Mouse (Mus musculus) limb, embryonic 14.5 days (tissue): ENCODE measurements around the gene Zcchc7. TPM values are rescaled to one million over a fixed set of nuclear protein-coding genes. Genes with fewer than 3 reads are reported as not detected.
A peak's percentile ranks its signal among the peaks of the same experiment; 100 is the strongest.

ENCODE experiments used
- ATAC-seq: fragments of 200-750 bp; cut with Nextera tagmentation; 2 replicates; pipeline ENCODE4 v1.8.0; 2017; ENCODE audit warnings: low read depth, moderate number of reproducible peaks, moderate TSS enrichment; ENCODE audit not compliant: low FRiP score
- DNase-seq: peaks from one replicate; pipeline ENCODE4 v3.0.0-alpha.2; 2015; ENCODE audit warnings: low spot score
- H3K27ac ChIP-seq: fragments of 300-500 bp; sonication (generic); replicated peaks from 2 replicates; pipeline ENCODE4 v1.5.1; 2014; ENCODE audit warnings: low read depth, mild to moderate bottlenecking, low read length, moderate library complexity, mixed read lengths
- H3K27me3 ChIP-seq: fragments of 300-500 bp; sonication (generic); 2 replicates; pipeline ENCODE4 v1.6.1; 2014; ENCODE audit warnings: low read length, mixed read lengths; ENCODE audit not compliant: control insufficient read depth, insufficient read depth
- H3K36me3 ChIP-seq: fragments of 300-500 bp; sonication (generic); 2 replicates; pipeline ENCODE4 v1.6.1; 2014; ENCODE audit warnings: mild to moderate bottlenecking, low read length, moderate library complexity, mixed read lengths; ENCODE audit not compliant: control insufficient read depth, insufficient read depth
- H3K4me1 ChIP-seq: fragments of 300-500 bp; sonication (generic); 2 replicates; pipeline ENCODE4 v1.6.1; 2014; ENCODE audit warnings: antibody characterized with exemption, low read length, mixed read lengths; ENCODE audit not compliant: control insufficient read depth, insufficient read depth
- H3K4me2 ChIP-seq: fragments of 300-500 bp; sonication (generic); replicated peaks from 2 replicates; pipeline ENCODE4 v1.6.1; 2014; ENCODE audit warnings: low read depth, mild to moderate bottlenecking, low read length, moderate library complexity; ENCODE audit not compliant: severe bottlenecking
- H3K4me3 ChIP-seq: fragments of 300-500 bp; sonication (generic); replicated peaks from 2 replicates; pipeline ENCODE4 v1.5.1; 2014; ENCODE audit warnings: low read length
- H3K9ac ChIP-seq: fragments of 300-500 bp; sonication (generic); 2 replicates; pipeline ENCODE4 v1.6.1; 2014; ENCODE audit warnings: mild to moderate bottlenecking, low read depth, low read length, moderate library complexity; ENCODE audit not compliant: severe bottlenecking
- H3K9me3 ChIP-seq: fragments of 300-500 bp; sonication (generic); 2 replicates; pipeline ENCODE4 v1.6.1; 2016; ENCODE audit warnings: low read length; ENCODE audit not compliant: control insufficient read depth
- POLR2A ChIP-seq: fragments of 200-500 bp; IDR thresholded peaks from 2 replicates; pipeline ENCODE4 v1.8.0; 2012; ENCODE audit warnings: inconsistent platforms, mild to moderate bottlenecking, moderate library complexity, borderline replicate concordance; ENCODE audit not compliant: insufficient read depth, insufficient read length; ENCODE audit errors: extremely low read depth
- WGBS: fragments of 180-500 bp; shearing (Covaris S2); extraction: QIAGEN DNeasy Blood & Tissue Kit; methylation state at CpG from one replicate; pipeline ENCODE4 v1.1.7; 2014; 5-methylcytosine and 5-hydroxymethylcytosine counted together
- polyA plus RNA-seq, 2 experiments: library from polyadenylated mRNA; depleted of rRNA in 1 of 2; stranded (reverse) in 1 of 2; unstranded in 1 of 2; fragments of >200 nt; fragmentation: Nextera tagmentation in 1 of 2; extraction: Ambion mirVana in 1 of 2; gene quantifications; 2 replicates each; pipeline versions ENCODE4 v1.2.1 to v1.2.3; 2012 to 2014

The Zcchc7 gene
- polyA plus RNA-seq, 2 experiments, result 35.2 to 39.2 TPM

DNA sequence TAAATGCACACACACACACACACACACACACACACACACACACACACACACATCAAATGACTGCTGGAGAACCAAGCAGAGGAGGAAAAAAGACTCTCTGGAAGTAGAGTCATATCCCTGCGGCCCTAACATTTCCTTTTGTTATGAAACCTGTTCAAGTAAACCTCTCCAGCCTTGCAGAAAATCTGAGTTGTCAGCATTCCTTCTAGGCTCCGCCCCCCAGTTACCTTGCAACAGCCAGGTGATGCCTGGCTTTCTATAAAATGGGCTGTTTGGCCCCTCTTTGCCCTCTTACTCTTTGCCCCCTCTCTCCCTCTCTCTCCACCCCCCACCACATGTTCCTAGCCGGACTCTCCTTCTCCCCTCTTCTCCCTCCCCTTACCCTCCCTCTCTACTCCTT lies 210.1 kb downstream of the Zcchc7 start:
- H3K27ac ChIP-seq, result no peak overlapping the region
- no peaks in the 10 kb centered on the region for H3K4me1 ChIP-seq
- WGBS, result 81% methylated on average over 3 of the region's 3 CpGs
- H3K4me2 ChIP-seq, result no peak overlapping the region
- TF ChIP-seq POLR2A, result no peak
- ATAC-seq (no peak), DNase-seq (no peak)
- no peaks in the 10 kb centered on the region for H3K27me3 ChIP-seq
- no peak overlapping the region for H3K9ac ChIP-seq
- no peak overlapping the region for H3K4me3 ChIP-seq
- no peaks in the 10 kb centered on the region for H3K36me3 ChIP-seq
- H3K9me3 ChIP-seq, result no peaks in the 10 kb centered on the region

DNA sequence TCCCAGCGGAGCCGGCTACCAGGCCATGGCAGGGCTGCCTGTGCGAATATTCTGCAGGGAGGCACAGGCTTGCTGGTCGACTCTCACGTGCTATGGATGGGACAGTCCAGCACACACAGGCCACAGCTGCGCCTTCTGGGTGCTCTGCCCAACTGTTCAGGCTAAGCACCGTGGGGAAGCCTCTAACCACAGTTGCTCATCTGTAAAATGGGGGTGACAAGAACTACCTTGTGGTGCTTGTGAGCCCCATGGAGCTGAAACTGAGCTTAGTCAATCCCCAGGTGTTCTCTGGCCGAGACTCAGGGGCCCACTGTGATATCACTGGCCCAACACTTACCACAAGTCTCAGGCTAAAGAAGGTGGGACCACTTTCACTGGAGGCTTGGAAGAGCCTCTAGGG lies 211.7 kb downstream of the Zcchc7 start:
- no peaks in the 10 kb centered on the region for H3K27me3 ChIP-seq
- no peak for TF ChIP-seq POLR2A
- H3K9me3 ChIP-seq, result no peaks in the 10 kb centered on the region
- no peak overlapping the region for H3K4me2 ChIP-seq
- H3K27ac ChIP-seq, result no peak overlapping the region
- DNase-seq, result no peak
- ATAC-seq, result no peak
- H3K4me3 ChIP-seq, result no peak overlapping the region
- H3K36me3 ChIP-seq, result no peaks in the 10 kb centered on the region
- 89% methylated on average over 8 of the region's 8 CpGs for WGBS
- H3K4me1 ChIP-seq, result no peaks in the 10 kb centered on the region
- H3K9ac ChIP-seq, result no peak overlapping the region

DNA sequence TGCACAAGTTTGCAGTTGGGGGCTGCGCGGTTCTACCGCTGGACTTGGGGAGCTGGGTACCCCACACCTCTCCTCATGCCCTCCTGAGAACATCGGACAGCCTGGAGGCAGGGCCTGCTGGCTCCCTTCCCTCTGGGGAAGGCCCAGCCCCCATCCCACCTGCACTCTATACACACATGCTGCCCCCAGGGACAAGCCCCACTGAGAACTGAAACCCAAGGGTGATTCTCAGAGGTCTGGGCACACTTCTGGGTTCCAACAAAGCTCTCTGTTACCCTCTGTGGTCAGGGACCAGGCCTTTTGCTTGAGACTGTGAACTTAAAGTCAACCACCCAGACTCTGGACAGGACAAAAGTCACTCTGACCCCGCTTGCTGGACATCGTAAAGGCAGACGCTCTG lies 214.4 kb downstream of the Zcchc7 start:
- H3K4me1 ChIP-seq, result no peaks in the 10 kb centered on the region
- no peak overlapping the region for H3K9ac ChIP-seq
- no peaks in the 10 kb centered on the region for H3K9me3 ChIP-seq
- 97% methylated on average over 7 of the region's 7 CpGs for WGBS
- DNase-seq (no peak), ATAC-seq (no peak)
- H3K4me2 ChIP-seq, result no peak overlapping the region
- H3K4me3 ChIP-seq, result no peak overlapping the region
- no peak overlapping the region for H3K27ac ChIP-seq
- H3K36me3 ChIP-seq, result no peaks in the 10 kb centered on the region
- no peaks in the 10 kb centered on the region for H3K27me3 ChIP-seq
- TF ChIP-seq POLR2A, result no peak

DNA sequence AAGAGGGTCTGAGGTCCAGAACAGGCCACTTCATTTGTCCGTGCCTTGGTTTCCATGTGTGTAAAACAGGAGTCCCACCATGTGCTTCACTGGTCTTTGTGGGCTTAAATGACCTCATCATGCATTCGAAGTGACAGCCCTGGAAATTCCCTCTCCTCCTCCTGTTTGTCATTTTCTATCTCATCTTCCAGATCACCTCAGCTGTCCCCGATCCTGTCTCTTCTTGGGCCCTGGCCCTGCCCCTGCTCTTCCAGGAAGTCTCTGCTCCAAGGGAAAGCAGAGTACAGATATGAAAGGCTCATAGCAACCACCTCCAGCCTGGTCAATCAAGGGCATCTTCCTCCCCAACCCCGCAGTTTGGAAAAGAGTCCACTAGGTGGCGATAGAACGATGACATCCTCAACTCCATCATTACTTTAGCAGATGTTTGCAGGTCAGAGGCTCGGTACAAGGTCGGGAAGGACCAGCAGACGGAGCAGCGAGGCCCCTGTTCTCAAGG lies 215.0 kb downstream of the Zcchc7 start:
- ATAC-seq, result no peak

DNA sequence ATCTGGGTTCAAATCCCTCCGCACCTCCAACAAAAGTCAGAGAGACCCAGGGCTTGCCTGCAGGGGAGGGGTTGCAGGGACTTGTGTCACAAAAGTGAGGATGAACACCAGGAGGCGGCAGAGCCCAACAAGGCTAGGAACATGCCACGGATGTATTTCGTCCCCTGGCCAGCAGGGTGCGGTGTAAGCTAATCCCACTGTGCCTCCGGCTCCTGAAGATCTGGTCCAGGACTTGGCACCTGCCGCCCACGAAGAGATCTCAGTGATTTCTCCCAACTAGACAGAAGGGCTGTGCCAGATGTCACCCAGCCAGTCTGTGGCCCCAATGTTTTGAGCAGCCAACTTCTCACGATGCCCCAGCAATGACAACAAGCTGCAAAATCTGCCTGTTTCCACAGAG lies 217.8 kb downstream of the Zcchc7 start:
- Histone ChIP-seq H3K27me3 (no peaks in the 10 kb centered on the region), H3K36me3 (no peaks in the 10 kb centered on the region), H3K4me3 (0 out of 2 replicates have a peak overlapping the region, but pooled peaks have one; percentile 10), H3K9me3 (no peaks in the 10 kb centered on the region), H3K9ac (no peak overlapping the region), H3K27ac (no peak overlapping the region), H3K4me2 (peak overlapping the region; percentile 11; the same call in 1 of the 2 replicates), H3K4me1 (no peaks in the 10 kb centered on the region)
- no peak for TF ChIP-seq POLR2A
- 13% methylated on average over 9 of the region's 9 CpGs for WGBS
- DNase-seq (peak; percentile 80), ATAC-seq (peak; percentile 59)

More for the DNA sequence above, 215.0 kb downstream of the Zcchc7 start:
- H3K27ac ChIP-seq, result no peak overlapping the region
- WGBS, result 18% methylated on average over 10 of the region's 10 CpGs
- H3K27me3 ChIP-seq, result no peaks in the 10 kb centered on the region
- no peak overlapping the region for H3K9ac ChIP-seq
- no peaks in the 10 kb centered on the region for H3K4me1 ChIP-seq
- peak; percentile 53 for DNase-seq
- no peak overlapping the region for H3K4me3 ChIP-seq
- no peak overlapping the region for H3K4me2 ChIP-seq
- no peak for TF ChIP-seq POLR2A
- H3K36me3 ChIP-seq, result no peaks in the 10 kb centered on the region
- H3K9me3 ChIP-seq, result no peaks in the 10 kb centered on the region
